Mouse (Mus musculus): ENCODE measurements around the gene Tomm40. TPM values are rescaled to one million over a fixed set of nuclear protein-coding genes. Genes with fewer than 3 reads are reported as not detected.

Tomm40 gene
- polyA plus RNA-seq, 1 experiment, result 112 TPM

GRCm38 (mm10) chr7:19747420-19748218 lies 32.4 kb upstream of the Tomm40 start:
- no peaks in the 10 kb centered on the region for H3K36me3 ChIP-seq (ENCODE audit: control insufficient read depth, insufficient read depth)
- peak overlapping the region; percentile 92 for H3K4me2 ChIP-seq (ENCODE audit: low read depth)
- no peaks in the 10 kb centered on the region for H3K79me2 ChIP-seq (ENCODE audit: control insufficient read depth, insufficient read depth)
- no peak overlapping the region for H3ac ChIP-seq (ENCODE audit: control insufficient read depth, insufficient read length)
- no peaks in the 10 kb centered on the region for H3K27me3 ChIP-seq (ENCODE audit: control insufficient read depth, insufficient read depth, insufficient read length)
- H3K4me3 ChIP-seq, result peak overlapping the region; percentile 63
- no peak for TF ChIP-seq SRF (IDR thresholded peaks at IDR 0.05; ENCODE audit: control insufficient read depth, insufficient read length, low read depth)
- TF ChIP-seq REST (IDR thresholded peaks at IDR 0.05; ENCODE audit: insufficient read depth, insufficient read length), result no peak
- TF ChIP-seq POLR2AphosphoS2 (IDR thresholded peaks at IDR 0.05; ENCODE audit: insufficient read length, low read depth), result no peak
- no peak for TF ChIP-seq USF1 (IDR thresholded peaks at IDR 0.05; ENCODE audit: low read depth)
- no peak for TF ChIP-seq TCF3 (IDR thresholded peaks at IDR 0.05; ENCODE audit: insufficient read length, low read depth)
- TF ChIP-seq MAX (IDR thresholded peaks at IDR 0.05; ENCODE audit: low read depth), result no peak
- TF ChIP-seq TCF12 (IDR thresholded peaks at IDR 0.05; ENCODE audit: insufficient read depth, poor library complexity, severe bottlenecking), result no peak

- TF ChIP-seq MYOD1 (IDR thresholded peaks at IDR 0.05; ENCODE audit: control insufficient read depth in 1 of 3, insufficient read length in 2 of 3, low read depth in 2 of 3) (no peak), E2F4 (IDR thresholded peaks at IDR 0.05; ENCODE audit: insufficient read depth) (no peak), TCF12 (IDR thresholded peaks at IDR 0.05; ENCODE audit: insufficient read depth, poor library complexity, severe bottlenecking) (no peak), CEBPB (IDR thresholded peaks at IDR 0.05; ENCODE audit: insufficient read depth, poor library complexity, severe bottlenecking) (no peak), USF1 (IDR thresholded peaks at IDR 0.05; ENCODE audit: low read depth) (no peak), TCF3 (IDR thresholded peaks at IDR 0.05; ENCODE audit: insufficient read length, low read depth) (no peak)
- Histone ChIP-seq H3ac (ENCODE audit: control insufficient read depth, insufficient read length) (no peak overlapping the region), H3K36me3 (ENCODE audit: control insufficient read depth, insufficient read depth) (no peaks in the 10 kb centered on the region), H3K79me2 (ENCODE audit: control insufficient read depth, insufficient read depth) (no peaks in the 10 kb centered on the region), H3K27me3 (ENCODE audit: control insufficient read depth, insufficient read depth, insufficient read length) (no peaks in the 10 kb centered on the region), H3K4me2 (ENCODE audit: low read depth) (no peak overlapping the region), H3K4me3 (no peak overlapping the region)
Measured at GRCm38 (mm10) chr7:19746426-19747201, 31.4 kb upstream of the Tomm40 start.

- no peak overlapping the region for H3K4me2 ChIP-seq (ENCODE audit: low read depth)
- H3K4me3 ChIP-seq, result no peak overlapping the region
- TF ChIP-seq TCF3 (IDR thresholded peaks at IDR 0.05; ENCODE audit: insufficient read length, low read depth) (no peak), POLR2A (IDR thresholded peaks at IDR 0.05; ENCODE audit: insufficient read length, low read depth) (no peak)
- H3K79me2 ChIP-seq (ENCODE audit: control insufficient read depth, insufficient read depth), result no peaks in the 10 kb centered on the region
- H3ac ChIP-seq (ENCODE audit: control insufficient read depth, insufficient read length), result no peak overlapping the region
- H3K36me3 ChIP-seq (ENCODE audit: control insufficient read depth, insufficient read depth), result no peaks in the 10 kb centered on the region
- no peaks in the 10 kb centered on the region for H3K27me3 ChIP-seq (ENCODE audit: control insufficient read depth, insufficient read depth, insufficient read length)
Measured at GRCm38 (mm10) chr7:19745971-19746370, 30.7 kb upstream of the Tomm40 start.

- TF ChIP-seq E2F4 (IDR thresholded peaks at IDR 0.05; ENCODE audit: insufficient read depth) (no peak), POLR2AphosphoS2 (IDR thresholded peaks at IDR 0.05; ENCODE audit: insufficient read length, low read depth) (no peak), TCF3 (IDR thresholded peaks at IDR 0.05; ENCODE audit: insufficient read length, low read depth) (no peak), SRF (IDR thresholded peaks at IDR 0.05; ENCODE audit: control insufficient read depth, insufficient read length, low read depth) (no peak)
- H3K36me3 ChIP-seq (ENCODE audit: control insufficient read depth, insufficient read depth), result no peaks in the 10 kb centered on the region
- no peaks in the 10 kb centered on the region for H3K27me3 ChIP-seq (ENCODE audit: control insufficient read depth, insufficient read depth, insufficient read length)
- H3K4me3 ChIP-seq, result no peak overlapping the region
- H3K79me2 ChIP-seq (ENCODE audit: control insufficient read depth, insufficient read depth), result no peaks in the 10 kb centered on the region
- no peak overlapping the region for H3ac ChIP-seq (ENCODE audit: control insufficient read depth, insufficient read length)
- no peak overlapping the region for H3K4me2 ChIP-seq (ENCODE audit: low read depth)
Measured at GRCm38 (mm10) chr7:19744590-19745385, 29.6 kb upstream of the Tomm40 start.

GRCm38 (mm10) chr7:19743791-19744190 lies 28.6 kb upstream of the Tomm40 start:
- Histone ChIP-seq H3K27me3 (ENCODE audit: control insufficient read depth, insufficient read depth, insufficient read length) (no peaks in the 10 kb centered on the region), H3K4me3 (no peak overlapping the region), H3K79me2 (ENCODE audit: control insufficient read depth, insufficient read depth) (no peaks in the 10 kb centered on the region), H3K36me3 (ENCODE audit: control insufficient read depth, insufficient read depth) (no peaks in the 10 kb centered on the region), H3K4me2 (ENCODE audit: low read depth) (no peak overlapping the region), H3ac (ENCODE audit: control insufficient read depth, insufficient read length) (no peak overlapping the region)
- TF ChIP-seq SRF (IDR thresholded peaks at IDR 0.05; ENCODE audit: control insufficient read depth, insufficient read length, low read depth) (no peak), MYOD1 (IDR thresholded peaks at IDR 0.05; ENCODE audit: control insufficient read depth in 1 of 3, insufficient read length in 2 of 3, low read depth in 2 of 3) (no peak), USF1 (IDR thresholded peaks at IDR 0.05; ENCODE audit: low read depth) (no peak), MAX (IDR thresholded peaks at IDR 0.05; ENCODE audit: low read depth) (no peak), POLR2AphosphoS2 (IDR thresholded peaks at IDR 0.05; ENCODE audit: insufficient read length, low read depth) (no peak), REST (IDR thresholded peaks at IDR 0.05; ENCODE audit: insufficient read depth, insufficient read length) (no peak), E2F4 (IDR thresholded peaks at IDR 0.05; ENCODE audit: insufficient read depth) (no peak), CEBPB (IDR thresholded peaks at IDR 0.05; ENCODE audit: insufficient read depth, poor library complexity, severe bottlenecking) (no peak), POLR2A (IDR thresholded peaks at IDR 0.05; ENCODE audit: insufficient read length, low read depth) (no peak), TCF3 (IDR thresholded peaks at IDR 0.05; ENCODE audit: insufficient read length, low read depth) (no peak), MYOG (IDR thresholded peaks at IDR 0.05; ENCODE audit: control insufficient read depth in 1 of 3, insufficient read depth in 1 of 3, insufficient read length in 2 of 3, low read depth in 2 of 3) (no peak), TCF12 (IDR thresholded peaks at IDR 0.05; ENCODE audit: insufficient read depth, poor library complexity, severe bottlenecking) (no peak)

Data from myocyte (in vitro differentiated cells).